Mouse (Mus musculus) forebrain, postnatal 0 days (tissue): ENCODE measurements around the gene Tmtc2. TPM values are rescaled to one million over a fixed set of nuclear protein-coding genes. Genes with fewer than 3 reads are reported as not detected.

ENCODE experiments used
- ATAC-seq: fragments of 200-750 bp; cut with Nextera tagmentation; 2 replicates; pipeline ENCODE4 v1.8.0; 2017; ENCODE audit warnings: mild to moderate bottlenecking, moderate library complexity
- DNase-seq: peaks from one replicate; pipeline ENCODE4 v3.0.0-alpha.2; 2015
- H3K27ac ChIP-seq: fragments of 300-500 bp; sonication (generic); 2 replicates; pipeline ENCODE4 v1.5.1; 2014; ENCODE audit warnings: low read depth, mild to moderate bottlenecking, antibody characterized with exemption, low read length, moderate library complexity, mixed read lengths
- H3K27me3 ChIP-seq: fragments of 300-500 bp; sonication (generic); 2 replicates; pipeline ENCODE4 v1.6.1; 2014; ENCODE audit warnings: mild to moderate bottlenecking, low read length, mixed read lengths; ENCODE audit not compliant: insufficient read depth
- H3K36me3 ChIP-seq: fragments of 300-500 bp; sonication (generic); 2 replicates; pipeline ENCODE4 v1.6.1; 2014; ENCODE audit warnings: mild to moderate bottlenecking, moderate library complexity; ENCODE audit not compliant: insufficient read depth
- H3K4me1 ChIP-seq: fragments of 300-500 bp; sonication (generic); 2 replicates; pipeline ENCODE4 v1.6.1; 2014; ENCODE audit warnings: antibody characterized with exemption; ENCODE audit not compliant: insufficient read depth
- H3K4me2 ChIP-seq: fragments of 300-500 bp; sonication (generic); 2 replicates; pipeline ENCODE4 v1.6.1; 2014; ENCODE audit warnings: low read depth, mild to moderate bottlenecking, moderate library complexity
- H3K4me3 ChIP-seq: fragments of 300-500 bp; sonication (generic); 2 replicates; pipeline ENCODE4 v1.5.1; 2014; ENCODE audit warnings: low read depth, low read length, mixed read lengths
- H3K9ac ChIP-seq: fragments of 300-500 bp; sonication (generic); 2 replicates; pipeline ENCODE4 v1.6.1; 2014; ENCODE audit warnings: mild to moderate bottlenecking
- H3K9me3 ChIP-seq: fragments of 300-500 bp; sonication (generic); 2 replicates; pipeline ENCODE4 v1.6.1; 2016; ENCODE audit warnings: low read length
- CTCF ChIP-seq: sonication (generic); IDR thresholded peaks from 2 replicates; pipeline ENCODE4 v1.5.1; 2016; ENCODE audit warnings: antibody characterized with exemption, control low read depth, low read depth
- WGBS: fragments of 180-500 bp; shearing (Covaris S2); extraction: QIAGEN DNeasy Blood & Tissue Kit; methylation state at CpG from one replicate; pipeline ENCODE4 v1.1.7; 2014; 5-methylcytosine and 5-hydroxymethylcytosine counted together
- polyA plus RNA-seq: library from polyadenylated mRNA; unstranded; fragments of >200 nt; fragmentation: Nextera tagmentation; extraction: Ambion mirVana; gene quantifications from 2 replicates; pipeline ENCODE4 v1.2.1, GENCODE M21; 2015
- total RNA-seq: library from RNA; depleted of rRNA; stranded (reverse); fragments of >200 nt; gene quantifications from 2 replicates; pipeline ENCODE4 v1.2.3, GENCODE M21; 2014

Gene Tmtc2
- total and polyA plus RNA-seq, 2 experiments from 2014 or later, result 4.6 to 11.1 TPM

DNA sequence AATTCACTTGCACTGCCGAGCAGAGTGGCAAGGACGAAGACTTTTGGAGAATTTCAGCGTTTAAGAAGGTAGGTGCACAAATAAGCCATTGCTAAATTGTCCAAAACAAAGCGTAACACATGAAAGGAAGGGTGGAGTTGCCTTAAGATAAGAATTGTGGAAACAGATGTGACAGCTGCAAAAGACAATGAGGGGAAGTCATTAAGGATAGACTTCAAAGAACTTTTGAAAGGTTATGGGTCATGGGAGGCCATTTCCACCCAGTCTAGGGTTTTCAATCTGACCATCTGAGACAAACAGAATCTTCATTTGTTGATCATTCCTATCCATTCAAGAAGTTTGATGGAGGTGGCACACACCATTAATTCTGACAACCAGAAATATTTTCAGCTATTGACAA is 429.9 kb downstream of the Tmtc2 start:
- H3K27ac ChIP-seq, result no peak overlapping the region
- ATAC-seq (no peak), DNase-seq (no peak)
- no peak overlapping the region for H3K4me3 ChIP-seq
- H3K4me1 ChIP-seq, result no peaks in the 10 kb centered on the region
- no peaks in the 10 kb centered on the region for H3K27me3 ChIP-seq
- no peaks in the 10 kb centered on the region for H3K9me3 ChIP-seq
- TF ChIP-seq CTCF, result no peak
- H3K9ac ChIP-seq, result no peak overlapping the region
- 67% methylated on average over 4 of the region's 4 CpGs for WGBS
- H3K4me2 ChIP-seq, result no peak overlapping the region
- no peaks in the 10 kb centered on the region for H3K36me3 ChIP-seq

DNA sequence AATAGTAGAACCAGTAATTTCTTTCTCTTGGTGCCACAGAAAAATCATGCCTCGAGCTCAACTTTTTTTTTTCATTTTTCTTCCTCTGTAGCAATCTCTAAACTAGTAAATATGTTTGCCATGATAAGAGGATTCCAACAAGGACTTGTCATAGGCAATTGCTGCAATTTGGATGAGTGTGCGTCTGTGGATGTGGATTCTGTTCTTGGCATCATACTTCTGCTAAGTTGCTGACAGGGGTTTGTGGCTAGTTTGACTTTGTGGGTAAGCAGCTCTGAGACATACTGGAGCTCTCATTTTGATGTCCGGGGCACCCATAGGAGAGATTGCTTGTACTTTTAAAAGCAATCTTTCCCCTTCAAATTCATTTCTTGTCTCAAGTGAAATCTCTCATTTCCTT is 432.1 kb downstream of the Tmtc2 start:
- H3K27ac ChIP-seq, result no peak overlapping the region
- no peak overlapping the region for H3K4me3 ChIP-seq
- DNase-seq (no peak), ATAC-seq (no peak)
- no peaks in the 10 kb centered on the region for H3K4me1 ChIP-seq
- no peak overlapping the region for H3K4me2 ChIP-seq
- TF ChIP-seq CTCF, result no peak
- H3K9me3 ChIP-seq, result no peaks in the 10 kb centered on the region
- no peak overlapping the region for H3K9ac ChIP-seq
- WGBS, result 93% methylated on average over 3 of the region's 3 CpGs
- no peaks in the 10 kb centered on the region for H3K36me3 ChIP-seq
- H3K27me3 ChIP-seq, result no peaks in the 10 kb centered on the region
